Mouse (Mus musculus): ENCODE data around the gene Mov10l1.

GRCm38 (mm10) chr15:89063536-89063935 is 80.8 kb downstream of the Mov10l1 start:
- no peak for TF ChIP-seq CTCF (IDR thresholded peaks at IDR 0.05; ENCODE audit: low read depth)
- TF ChIP-seq EP300 (IDR thresholded peaks at IDR 0.05; ENCODE audit: low read depth) = no peak

All from heart, postnatal 0 days (tissue).